Mouse (Mus musculus) intestine, postnatal 0 days (tissue): ENCODE measurements at regions not wholly inside any gene's neighbourhood (a gene's known extent, or its start where the extent isn't known, plus 50 kb on each side); places are given as distances from the start of the nearest gene placed in this dataset.
A peak's percentile ranks its signal among the peaks of the same experiment; 100 is the strongest.

Experiments used
- ATAC-seq: fragments of 200-750 bp; cut with Nextera tagmentation; 2 replicates; pipeline ENCODE4 v1.8.0; 2017; ENCODE audit warnings: mild to moderate bottlenecking, moderate TSS enrichment, moderate library complexity
- H3K27ac ChIP-seq: fragments of 300-500 bp; sonication (generic); 2 replicates; pipeline ENCODE4 v1.5.1; 2014; ENCODE audit warnings: mild to moderate bottlenecking, low read depth, low read length, moderate library complexity
- H3K27me3 ChIP-seq: fragments of 300-500 bp; sonication (generic); replicated peaks from 2 replicates; pipeline ENCODE4 v1.6.1; 2014; ENCODE audit warnings: low read length, mixed read lengths; ENCODE audit not compliant: control insufficient read depth, insufficient read depth
- H3K36me3 ChIP-seq: fragments of 300-500 bp; sonication (generic); 2 replicates; pipeline ENCODE4 v1.6.1; 2014; ENCODE audit warnings: mild to moderate bottlenecking, moderate library complexity; ENCODE audit not compliant: control insufficient read depth, insufficient read depth
- H3K4me1 ChIP-seq: fragments of 300-500 bp; sonication (generic); replicated peaks from 2 replicates; pipeline ENCODE4 v1.6.1; 2014; ENCODE audit warnings: antibody characterized with exemption, low read length, mixed read lengths; ENCODE audit not compliant: control insufficient read depth, insufficient read depth
- H3K4me2 ChIP-seq: fragments of 300-500 bp; sonication (generic); replicated peaks from 2 replicates; pipeline ENCODE4 v1.6.1; 2014; ENCODE audit warnings: low read depth, mild to moderate bottlenecking, moderate library complexity
- H3K4me3 ChIP-seq: fragments of 300-500 bp; sonication (generic); 2 replicates; pipeline ENCODE4 v1.5.1; 2014; ENCODE audit warnings: low read depth, low read length
- H3K9ac ChIP-seq: fragments of 300-500 bp; sonication (generic); 2 replicates; pipeline ENCODE4 v1.6.1; 2014; ENCODE audit warnings: mild to moderate bottlenecking, low read depth, low read length
- H3K9me3 ChIP-seq: fragments of 300-500 bp; sonication (generic); 2 replicates; pipeline ENCODE4 v1.6.1; 2016; ENCODE audit warnings: mixed run types; ENCODE audit not compliant: control insufficient read depth
- CTCF ChIP-seq: sonication (generic); IDR thresholded peaks from 2 replicates; pipeline ENCODE4 v1.5.1; 2016; ENCODE audit warnings: low read depth, mild to moderate bottlenecking, control low read depth, antibody characterized with exemption, moderate library complexity
- WGBS: fragments of 180-500 bp; shearing (Covaris S2); extraction: QIAGEN DNeasy Blood & Tissue Kit; methylation state at CpG from one replicate; pipeline ENCODE4 v1.1.7; 2014; 5-methylcytosine and 5-hydroxymethylcytosine counted together

DNA sequence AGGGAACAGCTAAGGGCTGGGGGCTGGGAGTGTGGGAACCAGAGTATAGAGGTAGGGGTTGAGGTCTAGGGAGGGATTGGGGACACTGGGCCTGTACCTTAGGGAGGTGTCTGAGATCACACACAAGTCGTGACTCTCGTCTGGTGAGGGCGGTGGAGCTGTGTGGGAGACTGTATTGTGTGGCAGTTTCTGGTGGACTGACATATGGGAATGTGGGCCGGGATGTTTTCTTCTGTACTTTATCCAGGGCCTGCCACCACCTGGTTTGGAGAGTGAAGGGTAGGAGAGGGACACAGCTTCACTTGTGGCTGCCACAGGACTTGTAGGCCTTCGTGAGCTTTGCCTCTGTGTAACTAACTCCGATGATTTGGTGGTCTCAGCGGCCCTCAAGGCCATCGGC is 112.5 kb upstream of the A530016L24Rik start:
- H3K4me1 ChIP-seq = no peaks in the 10 kb centered on the region
- no peaks in the 10 kb centered on the region for H3K27me3 ChIP-seq
- H3K36me3 ChIP-seq = no peaks in the 10 kb centered on the region
- 71% methylated on average over 8 of the region's 8 CpGs for WGBS
- H3K4me3 ChIP-seq = no peak overlapping the region
- no peak for TF ChIP-seq CTCF
- no peak overlapping the region for H3K4me2 ChIP-seq
- no peak overlapping the region for H3K27ac ChIP-seq
- H3K9me3 ChIP-seq = no peaks in the 10 kb centered on the region
- no peak overlapping the region for H3K9ac ChIP-seq
- no peak for ATAC-seq

DNA sequence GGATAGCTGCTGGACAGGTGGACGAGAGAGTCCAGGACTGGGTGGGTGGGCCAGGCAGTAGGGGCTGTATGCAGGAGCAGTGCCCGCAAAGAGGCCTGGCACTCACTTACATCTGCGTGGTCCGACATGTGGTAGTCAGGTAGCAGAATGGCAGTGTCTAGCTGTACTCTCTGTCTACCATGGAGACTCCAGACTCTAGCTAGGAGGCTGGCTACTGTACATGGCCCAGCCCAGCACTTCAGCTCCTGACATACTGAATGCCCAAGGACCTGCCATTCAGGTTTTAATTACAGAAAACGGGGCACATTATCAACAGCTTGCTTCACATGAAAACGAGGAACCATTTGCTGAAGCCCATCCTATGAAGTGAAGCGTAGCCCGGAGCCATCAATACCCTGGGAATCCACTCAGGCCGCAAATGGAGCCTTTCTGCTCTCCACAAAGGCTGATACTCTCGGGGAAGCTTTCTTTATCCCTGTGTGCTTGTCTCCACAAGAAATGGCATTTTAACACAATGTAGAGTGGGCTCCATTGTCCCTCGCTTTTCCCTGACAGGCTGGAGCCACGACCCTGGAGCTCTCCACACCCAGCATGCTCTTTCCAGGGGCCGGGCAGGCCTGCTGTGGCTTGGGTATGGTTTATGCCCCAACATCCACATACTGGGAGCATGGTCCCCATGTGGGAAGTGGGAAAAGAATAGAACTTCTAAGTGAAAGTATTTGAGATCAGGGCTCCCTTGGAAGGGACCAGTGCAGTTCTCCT is 110.6 kb upstream of the A530016L24Rik start:
- 87% methylated on average over 13 of the region's 13 CpGs for WGBS
- Histone ChIP-seq H3K4me2 (no peak overlapping the region), H3K27me3 (no peaks in the 10 kb centered on the region), H3K9me3 (no peaks in the 10 kb centered on the region), H3K27ac (no peak overlapping the region), H3K4me1 (no peaks in the 10 kb centered on the region), H3K36me3 (no peaks in the 10 kb centered on the region), H3K9ac (no peak overlapping the region), H3K4me3 (no peak overlapping the region)
- no peak for ATAC-seq
- no peak for TF ChIP-seq CTCF

- 72% methylated on average over 9 of the region's 9 CpGs for WGBS
- TF ChIP-seq CTCF = peak; percentile 37; the same call in 1 of the 2 replicates
These were observed 101.4 kb upstream of the A530016L24Rik start for GRCm38 (mm10) chr12:112387836-112388235.

DNA sequence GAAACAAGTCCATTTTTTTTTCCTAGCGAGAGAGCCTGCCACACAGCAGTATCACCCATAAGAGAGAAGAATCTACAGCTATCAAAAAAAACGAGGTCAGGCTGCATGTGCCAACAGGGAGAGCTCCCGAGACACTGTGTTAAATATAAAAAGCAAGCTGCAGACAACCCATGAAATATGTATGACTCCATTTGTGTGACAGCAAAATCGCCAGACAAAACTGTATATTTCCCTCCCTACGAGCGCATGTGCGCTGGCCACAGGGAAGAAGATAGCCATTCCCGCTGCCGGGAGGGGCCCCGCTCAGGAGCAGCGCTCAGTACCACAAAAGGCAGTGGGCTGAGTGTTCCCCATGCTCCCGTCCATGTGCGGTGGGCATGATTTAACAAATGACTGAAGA is 93.3 kb upstream of the A530016L24Rik start:
- Histone ChIP-seq H3K36me3 (no peaks in the 10 kb centered on the region), H3K9ac (no peak overlapping the region), H3K4me3 (no peak overlapping the region), H3K4me1 (no peaks in the 10 kb centered on the region), H3K27ac (no peak overlapping the region), H3K4me2 (no peak overlapping the region), H3K27me3 (no peaks in the 10 kb centered on the region), H3K9me3 (no peaks in the 10 kb centered on the region)
- 78% methylated on average over 13 of the region's 13 CpGs for WGBS
- ATAC-seq = no peak
- TF ChIP-seq CTCF = no peak

More at GRCm38 (mm10) chr12:112387836-112388235, 101.4 kb upstream of the A530016L24Rik start:
- Histone ChIP-seq H3K4me3 (no peak overlapping the region), H3K27ac (no peak overlapping the region), H3K36me3 (no peaks in the 10 kb centered on the region), H3K9ac (no peak overlapping the region), H3K9me3 (no peaks in the 10 kb centered on the region), H3K4me2 (no peak overlapping the region), H3K27me3 (no peaks in the 10 kb centered on the region), H3K4me1 (no peaks in the 10 kb centered on the region)
- no peak for ATAC-seq

- Histone ChIP-seq H3K36me3 (no peaks in the 10 kb centered on the region), H3K27me3 (no peaks in the 10 kb centered on the region), H3K4me3 (no peak overlapping the region), H3K9ac (no peak overlapping the region), H3K27ac (no peak overlapping the region), H3K4me1 (no peaks in the 10 kb centered on the region), H3K4me2 (no peak overlapping the region), H3K9me3 (no peaks in the 10 kb centered on the region)
- no peak for ATAC-seq
- no peak for TF ChIP-seq CTCF
- WGBS = 75% methylated on average over 11 of the region's 11 CpGs
These were observed 85.5 kb upstream of the A530016L24Rik start for GRCm38 (mm10) chr12:112403688-112404240.

DNA sequence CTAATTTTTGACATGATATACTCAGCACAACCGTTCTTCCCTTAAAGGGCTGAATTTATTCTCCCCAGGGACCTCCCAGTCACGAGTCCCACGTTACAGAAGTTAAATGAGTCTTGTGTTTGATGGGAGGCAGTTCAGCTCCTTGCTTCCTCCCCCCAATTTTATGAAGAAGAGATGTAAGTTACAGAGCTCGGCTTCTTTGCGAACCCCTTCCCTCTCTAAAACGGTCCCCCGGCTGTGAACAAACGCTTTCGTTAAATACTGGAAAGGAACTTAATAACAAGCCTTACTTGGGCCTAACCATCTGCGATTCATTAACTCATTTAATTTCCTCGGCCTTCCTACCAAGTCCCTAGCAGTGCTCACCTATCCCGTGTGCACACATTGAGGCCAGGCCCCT is 84.9 kb upstream of the A530016L24Rik start:
- H3K4me2 ChIP-seq = no peak overlapping the region
- H3K9ac ChIP-seq = no peak overlapping the region
- H3K27ac ChIP-seq = no peak overlapping the region
- no peaks in the 10 kb centered on the region for H3K27me3 ChIP-seq
- 82% methylated on average over 12 of the region's 12 CpGs for WGBS
- no peak for ATAC-seq
- no peaks in the 10 kb centered on the region for H3K9me3 ChIP-seq
- no peaks in the 10 kb centered on the region for H3K36me3 ChIP-seq
- no peak for TF ChIP-seq CTCF
- H3K4me1 ChIP-seq = no peaks in the 10 kb centered on the region
- H3K4me3 ChIP-seq = no peak overlapping the region
